Mouse (Mus musculus) forebrain, embryonic 14.5 days (tissue): ENCODE measurements around the gene Parp6. TPM values are rescaled to one million over a fixed set of nuclear protein-coding genes. Genes with fewer than 3 reads are reported as not detected.

Experiments
- ATAC-seq: fragments of 200-750 bp; cut with Nextera tagmentation; 2 replicates; pipeline ENCODE4 v1.8.0; 2017; ENCODE audit warnings: mild to moderate bottlenecking, moderate library complexity
- DNase-seq: peaks from one replicate; pipeline ENCODE4 v3.0.0-alpha.2; 2015; ENCODE audit warnings: low spot score
- H3K27ac ChIP-seq: fragments of 300-500 bp; sonication (generic); 2 replicates; pipeline ENCODE4 v1.5.1; 2014; ENCODE audit warnings: low read depth, mild to moderate bottlenecking, control low read depth, low read length, moderate library complexity
- H3K27me3 ChIP-seq: fragments of 300-500 bp; sonication (generic); replicated peaks from 2 replicates; pipeline ENCODE4 v1.6.1; 2014; ENCODE audit warnings: low read length, control low read depth, mixed read lengths; ENCODE audit not compliant: control insufficient read depth, insufficient read depth
- H3K36me3 ChIP-seq: fragments of 300-500 bp; sonication (generic); 2 replicates; pipeline ENCODE4 v1.6.1; 2014; ENCODE audit warnings: low read length, control low read depth; ENCODE audit not compliant: control insufficient read depth, insufficient read depth
- H3K4me1 ChIP-seq: fragments of 300-500 bp; sonication (generic); 2 replicates; pipeline ENCODE4 v1.6.1; 2014; ENCODE audit warnings: antibody characterized with exemption, low read length, control low read depth; ENCODE audit not compliant: control insufficient read depth, insufficient read depth
- H3K4me2 ChIP-seq: fragments of 300-500 bp; sonication (generic); 2 replicates; pipeline ENCODE4 v1.6.1; 2014; ENCODE audit warnings: mild to moderate bottlenecking, control low read depth, low read length
- H3K4me3 ChIP-seq: fragments of 300-500 bp; sonication (generic); 2 replicates; pipeline ENCODE4 v1.5.1; 2014; ENCODE audit warnings: low read depth, low read length, control low read depth
- H3K9ac ChIP-seq: fragments of 300-500 bp; sonication (generic); 2 replicates; pipeline ENCODE4 v1.6.1; 2014; ENCODE audit warnings: mild to moderate bottlenecking, low read length, control low read depth, moderate library complexity
- H3K9me3 ChIP-seq: fragments of 300-500 bp; sonication (generic); replicated peaks from 2 replicates; pipeline ENCODE4 v1.6.1; 2016; ENCODE audit warnings: low read length, control low read depth, mixed read lengths; ENCODE audit not compliant: control insufficient read depth
- WGBS: fragments of 180-500 bp; shearing (Covaris S2); extraction: QIAGEN DNeasy Blood & Tissue Kit; methylation state at CpG from one replicate; pipeline ENCODE4 v1.1.7; 2014; 5-methylcytosine and 5-hydroxymethylcytosine counted together
- polyA plus RNA-seq: library from polyadenylated mRNA; unstranded; fragments of >200 nt; fragmentation: Nextera tagmentation; extraction: Ambion mirVana; gene quantifications from 2 replicates; pipeline ENCODE4 v1.2.1, GENCODE M21; 2014

Gene Parp6
- polyA plus RNA-seq, 1 experiment from 2014 or later = 211 TPM

DNA sequence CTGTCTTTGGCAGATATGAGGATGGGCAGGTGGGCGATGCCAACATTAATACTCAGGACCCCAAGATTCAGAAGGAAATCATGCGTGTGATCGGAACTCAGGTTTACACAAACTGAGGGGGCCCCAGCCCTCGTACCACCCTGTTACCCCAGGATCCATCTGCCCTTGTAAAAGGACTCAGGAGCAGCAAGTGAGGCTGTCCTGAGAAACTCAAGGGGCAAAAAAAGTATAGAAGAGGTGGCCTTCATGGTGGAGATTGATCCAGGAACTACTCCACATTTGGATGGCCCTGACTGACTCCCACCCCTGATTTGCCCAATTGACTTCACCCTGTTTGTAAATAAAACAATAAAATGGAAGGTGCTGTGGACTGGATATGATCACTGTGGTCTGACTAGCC, 32.8 kb downstream of the Parp6 start:
- Histone ChIP-seq H3K4me3 (no peak overlapping the region), H3K27me3 (no peaks in the 10 kb centered on the region), H3K36me3 (peaks cover 49% of the 10 kb centered on the region), H3K27ac (no peak overlapping the region), H3K9me3 (no peaks in the 10 kb centered on the region), H3K4me2 (no peak overlapping the region), H3K4me1 (no peaks in the 10 kb centered on the region), H3K9ac (no peak overlapping the region)
- DNase-seq (no peak), ATAC-seq (no peak)
- 91% methylated on average over 4 of the region's 4 CpGs for WGBS

DNA sequence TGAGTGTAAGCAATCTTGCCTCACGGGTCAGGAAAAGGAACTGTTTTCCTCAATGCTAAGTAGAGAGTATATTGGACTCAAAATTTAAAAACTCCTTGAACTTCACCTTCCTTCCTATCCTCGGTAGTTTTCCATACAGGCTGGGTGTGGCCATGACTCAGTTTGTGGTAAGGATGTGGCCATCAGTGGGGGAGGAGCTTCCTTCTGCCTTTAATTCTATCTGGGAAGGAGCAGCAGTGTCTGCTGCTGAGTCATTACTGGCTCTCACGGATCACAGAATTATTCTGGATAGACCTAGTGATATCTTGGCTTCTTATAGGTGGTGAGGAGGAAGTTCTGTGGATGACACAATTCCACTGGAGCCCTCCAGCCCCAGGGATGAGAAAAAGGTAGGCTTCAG, 36.3 kb downstream of the Parp6 start:
- peaks cover 29% of the 10 kb centered on the region for H3K36me3 ChIP-seq
- ATAC-seq (no peak), DNase-seq (no peak)
- H3K4me3 ChIP-seq = no peak overlapping the region
- H3K4me2 ChIP-seq = no peak overlapping the region
- no peaks in the 10 kb centered on the region for H3K27me3 ChIP-seq
- 38% methylated on average over 3 of the region's 3 CpGs for WGBS
- no peaks in the 10 kb centered on the region for H3K9me3 ChIP-seq
- H3K27ac ChIP-seq = no peak overlapping the region
- peaks cover 3% of the 10 kb centered on the region; the same call in 1 of the 2 replicates for H3K4me1 ChIP-seq
- H3K9ac ChIP-seq = no peak overlapping the region

DNA sequence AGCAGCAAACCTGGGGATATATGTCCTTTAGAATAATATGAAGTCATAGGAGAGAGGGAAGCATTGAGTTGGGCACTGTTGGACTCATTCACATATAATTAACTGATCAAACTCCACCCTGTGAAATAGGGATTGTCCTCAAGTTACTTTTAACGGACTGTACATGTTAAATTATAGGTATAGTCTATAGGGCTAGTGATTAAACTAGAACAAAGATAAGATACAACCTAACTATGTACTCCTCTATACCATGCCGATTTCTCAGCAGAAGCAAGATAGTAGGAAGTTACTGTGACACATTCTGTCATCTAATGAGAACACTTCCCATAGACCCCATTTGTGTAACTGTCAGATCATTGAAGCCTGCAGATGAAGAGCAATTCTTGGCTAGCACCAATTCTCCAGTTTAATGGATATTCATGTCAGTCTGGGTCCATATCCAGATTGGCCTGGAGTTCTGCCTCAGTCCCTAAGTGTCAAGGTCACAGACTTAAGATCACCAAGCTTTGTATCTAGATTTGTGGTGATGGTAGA, 37.4 kb downstream of the Parp6 start:
- no peaks in the 10 kb centered on the region for H3K9me3 ChIP-seq
- peaks cover 18% of the 10 kb centered on the region for H3K36me3 ChIP-seq
- no peak overlapping the region for H3K27ac ChIP-seq
- DNase-seq (no peak), ATAC-seq (no peak)
- H3K4me1 ChIP-seq = peaks cover 11% of the 10 kb centered on the region
- H3K9ac ChIP-seq = no peak overlapping the region
- no peak overlapping the region for H3K4me2 ChIP-seq
- no peaks in the 10 kb centered on the region for H3K27me3 ChIP-seq
- WGBS = 90% methylated on average over 2 of the region's 2 CpGs
- H3K4me3 ChIP-seq = no peak overlapping the region

- under 1% methylated on average over 46 of the region's 46 CpGs for WGBS
- ATAC-seq (peak; percentile 89), DNase-seq (peak; percentile 98)
- Histone ChIP-seq H3K9me3 (no peaks in the 10 kb centered on the region), H3K9ac (peak within 1 kb of the TSS; percentile 75), H3K4me1 (peaks cover 23% of the 10 kb centered on the region), H3K27ac (peak within 1 kb of the TSS; percentile 93), H3K36me3 (peaks cover 13% of the 10 kb centered on the region), H3K4me3 (peak within 1 kb of the TSS; percentile 60), H3K27me3 (no peaks in the 10 kb centered on the region), H3K4me2 (peak within 1 kb of the TSS; percentile 87)
These were observed 39.0 kb downstream of the Parp6 start, which contains the start of gene Pkm for GRCm38 (mm10) chr9:59655958-59656634. Gene Pkm (plus strand): TSS chr9:59656368.

- DNase-seq = peak; percentile 95
- peak overlapping the region; percentile 87 for H3K4me2 ChIP-seq
- peaks cover 29% of the 10 kb centered on the region for H3K4me1 ChIP-seq
- peak overlapping the region; percentile 60 for H3K4me3 ChIP-seq
- H3K27ac ChIP-seq = peak overlapping the region; percentile 93
- H3K9me3 ChIP-seq = no peaks in the 10 kb centered on the region
- peak overlapping the region; percentile 75 for H3K9ac ChIP-seq
- H3K36me3 ChIP-seq = peaks cover 19% of the 10 kb centered on the region
- peak; percentile 74 for ATAC-seq
- WGBS = under 1% methylated on average over 65 of the region's 65 CpGs
- H3K27me3 ChIP-seq = no peaks in the 10 kb centered on the region
These were observed 39.8 kb downstream of the Parp6 start for GRCm38 (mm10) chr9:59656635-59657617.

- under 1% methylated on average over 4 of the region's 4 CpGs for WGBS
- no peaks in the 10 kb centered on the region for H3K9me3 ChIP-seq
- H3K4me1 ChIP-seq = peaks cover 29% of the 10 kb centered on the region
- peaks cover 30% of the 10 kb centered on the region for H3K36me3 ChIP-seq
- H3K27me3 ChIP-seq = no peaks in the 10 kb centered on the region
- peak overlapping the region; percentile 75 for H3K9ac ChIP-seq
- H3K4me2 ChIP-seq = peak overlapping the region; percentile 87
- peak overlapping the region; percentile 60 for H3K4me3 ChIP-seq
- H3K27ac ChIP-seq = peak overlapping the region; percentile 93
- ATAC-seq (no peak), DNase-seq (peak; percentile 40)
These were observed 41.1 kb downstream of the Parp6 start for GRCm38 (mm10) chr9:59658146-59658545.

DNA sequence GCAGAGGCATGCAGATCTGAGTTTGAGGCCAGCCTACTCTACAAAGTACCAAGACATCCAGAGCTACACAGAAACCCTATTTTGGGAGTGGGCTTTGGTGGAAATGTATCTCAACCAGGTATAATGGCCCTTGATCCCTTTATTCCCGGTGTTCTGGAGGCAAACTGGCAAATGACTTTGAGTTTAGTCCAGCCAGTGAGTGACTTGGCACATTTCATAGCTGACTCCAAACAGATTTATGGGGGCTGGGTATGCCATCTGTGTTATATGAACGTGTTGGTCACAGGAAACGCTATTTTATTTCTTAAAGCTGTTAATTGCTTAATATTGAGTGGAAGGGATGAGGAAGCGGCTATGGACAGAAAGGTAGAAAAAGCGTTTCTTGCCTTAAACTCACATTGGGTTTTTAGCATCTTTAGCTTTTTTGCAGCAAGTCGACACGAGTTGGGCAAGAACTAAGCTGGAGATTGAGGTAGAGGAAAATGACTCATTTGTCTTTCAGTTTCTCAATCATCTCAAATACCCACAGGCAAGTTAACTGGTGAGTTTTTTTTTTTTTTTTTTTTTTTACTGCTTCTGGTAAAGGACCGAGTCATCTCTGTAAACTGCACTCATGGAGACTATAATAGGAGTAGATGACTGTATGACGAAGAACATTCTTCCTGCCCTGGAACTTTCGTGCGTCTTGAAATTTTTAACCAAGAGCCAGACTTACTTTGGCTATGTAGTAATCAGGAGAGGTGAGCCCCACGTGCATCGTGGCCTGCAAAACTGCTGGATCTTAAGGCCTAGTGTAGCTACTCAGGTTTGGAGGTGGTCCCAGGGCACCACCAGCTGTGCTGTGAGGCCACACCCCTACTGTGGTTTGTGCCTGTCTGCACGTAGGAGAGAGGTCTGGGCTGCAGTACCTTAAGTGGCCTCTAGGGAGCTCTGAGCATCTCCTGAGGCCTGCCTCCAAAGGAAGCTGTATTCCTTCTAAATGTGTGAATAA, 42.2 kb downstream of the Parp6 start:
- H3K9me3 ChIP-seq = no peaks in the 10 kb centered on the region
- DNase-seq (peak; percentile 92), ATAC-seq (no peak)
- 19% methylated on average over 14 of the region's 14 CpGs for WGBS
- H3K36me3 ChIP-seq = peaks cover 41% of the 10 kb centered on the region
- no peaks in the 10 kb centered on the region for H3K27me3 ChIP-seq
- peak overlapping the region; percentile 35; the same call in 1 of the 2 replicates for H3K27ac ChIP-seq
- peak overlapping the region; percentile 60 for H3K4me3 ChIP-seq
- peak overlapping the region; percentile 87 for H3K4me2 ChIP-seq
- H3K9ac ChIP-seq = peak overlapping the region; percentile 75; the same call in 1 of the 2 replicates
- peaks cover 33% of the 10 kb centered on the region for H3K4me1 ChIP-seq

DNA sequence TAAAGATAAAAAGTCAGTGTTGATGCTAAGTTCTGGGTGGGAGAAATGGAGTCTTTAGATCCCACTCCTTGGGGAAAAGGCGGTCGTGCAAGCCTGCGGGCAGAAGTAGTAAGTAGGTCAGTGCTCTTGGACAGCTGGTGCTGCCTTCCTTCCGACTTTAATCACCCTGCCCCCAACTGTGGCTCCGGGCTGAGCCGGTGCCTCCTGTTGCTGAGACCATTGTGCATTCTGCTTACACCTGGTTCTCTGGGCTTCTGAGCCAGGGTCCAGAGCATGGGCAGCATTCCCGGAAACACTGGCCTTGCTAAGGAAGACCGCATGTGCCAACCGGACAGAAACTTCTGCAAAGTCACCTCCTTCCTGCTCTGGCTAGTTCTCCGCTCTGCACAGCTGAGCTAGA, 43.3 kb downstream of the Parp6 start:
- H3K9me3 ChIP-seq = no peaks in the 10 kb centered on the region
- ATAC-seq = no peak
- peaks cover 51% of the 10 kb centered on the region for H3K36me3 ChIP-seq
- no peaks in the 10 kb centered on the region for H3K27me3 ChIP-seq
- peak overlapping the region; percentile 17; the same call in 1 of the 2 replicates for H3K9ac ChIP-seq
- DNase-seq = no peak
- peaks cover 37% of the 10 kb centered on the region for H3K4me1 ChIP-seq
- no peak overlapping the region for H3K4me3 ChIP-seq
- H3K27ac ChIP-seq = no peak overlapping the region
- peak overlapping the region; percentile 87 for H3K4me2 ChIP-seq
- WGBS = 51% methylated on average over 10 of the region's 10 CpGs
